Mouse (Mus musculus): ENCODE results near the gene Gm20767.
"Not testable (repeated sequence)": the region's sequence is repeated elsewhere in the genome, so short reads cannot be mapped to it uniquely, and the experiment has no call there.

DNA sequence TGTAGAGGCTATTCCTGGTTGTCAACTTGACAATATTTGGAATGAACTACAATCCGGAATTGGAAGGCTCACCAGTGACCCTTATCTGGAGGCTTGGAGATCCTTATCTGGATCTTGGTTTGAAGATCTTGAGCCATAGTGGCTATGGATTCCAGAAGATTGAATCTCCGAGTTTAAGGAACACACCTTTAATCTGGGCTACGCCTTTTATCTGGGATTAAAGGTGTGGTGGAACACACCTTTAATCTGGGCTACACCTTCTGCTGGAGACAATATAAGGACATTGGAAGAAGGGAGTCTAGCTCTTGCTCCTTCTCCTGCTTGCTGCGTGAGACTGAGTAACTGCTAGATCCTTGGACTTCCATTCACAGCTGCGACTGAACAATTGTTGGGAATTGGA is at the start of gene Gm20767:
- not testable (repeated sequence) for TF ChIP-seq CTCF (IDR thresholded peaks at IDR 0.05; ENCODE audit: borderline replicate concordance, extremely low read depth, insufficient read depth, insufficient read length); POLR2A (IDR thresholded peaks at IDR 0.05; ENCODE audit: borderline replicate concordance, extremely low read depth, insufficient read depth, insufficient read length, poor library complexity, severe bottlenecking)
